Mouse (Mus musculus): ENCODE results near the gene Sh3bp5. TPM values are rescaled to one million over a fixed set of nuclear protein-coding genes. Genes with fewer than 3 reads are reported as not detected.
A peak's percentile ranks its signal among the peaks of the same experiment; 100 is the strongest.

Sh3bp5 gene
- total and polyA plus RNA-seq, 3 experiments = 27.0 to 58.3 (median 51.0) TPM

GRCm38 (mm10) chr14:31431789-31432330 lies 4.0 kb downstream of the Sh3bp5 start:
- DNase-seq = peak in 1 of 2 experiments; percentile 51
- 0 out of 2 replicates have a peak, but pooled peaks cover 2% of the 10 kb centered on the region for H3K79me2 ChIP-seq (replicated peaks; ENCODE audit: control insufficient read depth, insufficient read depth, low read length)
- TF ChIP-seq EP300 (IDR thresholded peaks at IDR 0.05; ENCODE audit: insufficient read depth, low read depth, low read length) = peak; percentile 83; the same call in 1 of the 2 replicates
- TF ChIP-seq POLR2A (IDR thresholded peaks at IDR 0.05; ENCODE audit: insufficient read depth, low read depth, low read length) = 0 out of 2 replicates have a peak, but pooled peaks have one; percentile 21
- TF ChIP-seq CTCF (IDR thresholded peaks at IDR 0.05) = no peak
- H3K36me3 ChIP-seq (ENCODE audit: control insufficient read depth, insufficient read depth, low read length) = peaks cover 24% of the 10 kb centered on the region
- no peak overlapping the region for H3K9ac ChIP-seq (ENCODE audit: low read depth, low read length)
- H3K27ac ChIP-seq = peak overlapping the region; percentile 84
- H3K27me3 ChIP-seq (ENCODE audit: control insufficient read depth, insufficient read depth, low read length) = no peaks in the 10 kb centered on the region
- intact Hi-C loops (cut with DNase I) = no loop called here
- H3K4me3 ChIP-seq = no peak overlapping the region
- 52% methylated on average over 3 of the region's 3 CpGs for WGBS
- H3K4me1 ChIP-seq (ENCODE audit: control insufficient read depth, insufficient read depth, low read length) = peaks cover 33% of the 10 kb centered on the region

GRCm38 (mm10) chr14:31429004-31429395 lies 6.9 kb downstream of the Sh3bp5 start:
- H3K27ac ChIP-seq = peak overlapping the region; percentile 74
- TF ChIP-seq POLR2A (IDR thresholded peaks at IDR 0.05; ENCODE audit: insufficient read depth, low read depth, low read length) (peak; percentile 7; the same call in 1 of the 2 replicates), EP300 (IDR thresholded peaks at IDR 0.05; ENCODE audit: insufficient read depth, low read depth, low read length) (no peak), CTCF (IDR thresholded peaks at IDR 0.05) (no peak)
- DNase-seq = no peak
- intact Hi-C loops (cut with DNase I) = loop anchor here (2.0 kb wide), 1 partner anchor 16 kb away; no protein-coding TSS in a partner anchor
- H3K36me3 ChIP-seq (ENCODE audit: control insufficient read depth, insufficient read depth, low read length) = peaks cover 24% of the 10 kb centered on the region
- peak overlapping the region; percentile 8; the same call in 1 of the 2 replicates for H3K4me3 ChIP-seq
- peaks cover 31% of the 10 kb centered on the region for H3K4me1 ChIP-seq (ENCODE audit: control insufficient read depth, insufficient read depth, low read length)
- no peak overlapping the region for H3K9ac ChIP-seq (ENCODE audit: low read depth, low read length)
- 18% methylated on average over 5 of the region's 5 CpGs for WGBS
- no peaks in the 10 kb centered on the region for H3K27me3 ChIP-seq (ENCODE audit: control insufficient read depth, insufficient read depth, low read length)
- H3K79me2 ChIP-seq (replicated peaks; ENCODE audit: control insufficient read depth, insufficient read depth, low read length) = 0 out of 2 replicates have a peak, but pooled peaks cover 2% of the 10 kb centered on the region

- 15% methylated on average over 15 of the region's 15 CpGs for WGBS
- peak; percentile 83 to 84 for DNase-seq
- peaks cover 25% of the 10 kb centered on the region for H3K36me3 ChIP-seq (ENCODE audit: control insufficient read depth, insufficient read depth, low read length)
- H3K9ac ChIP-seq (ENCODE audit: low read depth, low read length) = no peak overlapping the region
- peak overlapping the region; percentile 74 for H3K27ac ChIP-seq
- 0 out of 2 replicates have a peak, but pooled peaks cover 2% of the 10 kb centered on the region for H3K79me2 ChIP-seq (replicated peaks; ENCODE audit: control insufficient read depth, insufficient read depth, low read length)
- peaks cover 31% of the 10 kb centered on the region for H3K4me1 ChIP-seq (ENCODE audit: control insufficient read depth, insufficient read depth, low read length)
- H3K27me3 ChIP-seq (ENCODE audit: control insufficient read depth, insufficient read depth, low read length) = no peaks in the 10 kb centered on the region
- TF ChIP-seq EP300 (IDR thresholded peaks at IDR 0.05; ENCODE audit: insufficient read depth, low read depth, low read length) = 0 out of 2 replicates have a peak, but pooled peaks have one; percentile 65
- peak; percentile 14; the same call in 1 of the 2 replicates for TF ChIP-seq POLR2A (IDR thresholded peaks at IDR 0.05; ENCODE audit: insufficient read depth, low read depth, low read length)
- TF ChIP-seq CTCF (IDR thresholded peaks at IDR 0.05) = no peak
- H3K4me3 ChIP-seq = peak overlapping the region; percentile 8; the same call in 1 of the 2 replicates
- intact Hi-C loops (cut with DNase I) = loop anchor here (2.0 kb wide), 1 partner anchor 16 kb away; no protein-coding TSS in a partner anchor
Observed at GRCm38 (mm10) chr14:31428211-31429003, 7.5 kb downstream of the Sh3bp5 start.

- WGBS = 23% methylated on average over 11 of the region's 11 CpGs
Observed at GRCm38 (mm10) chr14:31422961-31423791, 12.7 kb downstream of the Sh3bp5 start.

GRCm38 (mm10) chr14:31422395-31422794 lies 13.5 kb downstream of the Sh3bp5 start:
- H3K27ac ChIP-seq = peak overlapping the region; percentile 69
- WGBS = 88% methylated on average over 5 of the region's 5 CpGs
- no peak for TF ChIP-seq EP300 (IDR thresholded peaks at IDR 0.05; ENCODE audit: insufficient read depth, low read depth, low read length)
- TF ChIP-seq CTCF (IDR thresholded peaks at IDR 0.05) = no peak
- no peak for TF ChIP-seq POLR2A (IDR thresholded peaks at IDR 0.05; ENCODE audit: insufficient read depth, low read depth, low read length)
- H3K4me3 ChIP-seq = no peak overlapping the region
- peaks cover 3% of the 10 kb centered on the region; the same call in 1 of the 2 replicates for H3K79me2 ChIP-seq (replicated peaks; ENCODE audit: control insufficient read depth, insufficient read depth, low read length)
- no peaks in the 10 kb centered on the region for H3K27me3 ChIP-seq (ENCODE audit: control insufficient read depth, insufficient read depth, low read length)
- intact Hi-C loops (cut with DNase I) = loop anchor here (2.0 kb wide), 1 partner anchor 14 kb away; no protein-coding TSS in a partner anchor
- peaks cover 25% of the 10 kb centered on the region for H3K4me1 ChIP-seq (ENCODE audit: control insufficient read depth, insufficient read depth, low read length)
- H3K9ac ChIP-seq (ENCODE audit: low read depth, low read length) = no peak overlapping the region
- DNase-seq = no peak
- H3K36me3 ChIP-seq (ENCODE audit: control insufficient read depth, insufficient read depth, low read length) = peaks cover 19% of the 10 kb centered on the region

More at GRCm38 (mm10) chr14:31422961-31423791, 12.7 kb downstream of the Sh3bp5 start:
- Histone ChIP-seq H3K27me3 (ENCODE audit: control insufficient read depth, insufficient read depth, low read length) (no peaks in the 10 kb centered on the region), H3K36me3 (ENCODE audit: control insufficient read depth, insufficient read depth, low read length) (peaks cover 26% of the 10 kb centered on the region), H3K4me3 (no peak overlapping the region), H3K79me2 (replicated peaks; ENCODE audit: control insufficient read depth, insufficient read depth, low read length) (peaks cover 3% of the 10 kb centered on the region; the same call in 1 of the 2 replicates), H3K9ac (ENCODE audit: low read depth, low read length) (no peak overlapping the region), H3K27ac (peak overlapping the region; percentile 69), H3K4me1 (ENCODE audit: control insufficient read depth, insufficient read depth, low read length) (peaks cover 30% of the 10 kb centered on the region)
- TF ChIP-seq POLR2A (IDR thresholded peaks at IDR 0.05; ENCODE audit: insufficient read depth, low read depth, low read length) (no peak), EP300 (IDR thresholded peaks at IDR 0.05; ENCODE audit: insufficient read depth, low read depth, low read length) (no peak), CTCF (IDR thresholded peaks at IDR 0.05) (no peak)
- intact Hi-C loops (cut with DNase I) = loop anchor here (2.0 kb wide), 1 partner anchor 14 kb away; no protein-coding TSS in a partner anchor
- DNase-seq = peak; percentile 70 to 85

All from heart, adult 2 months (tissue).